Mouse (Mus musculus) limb, embryonic 12.5 days (tissue): ENCODE results near the gene Rab25. TPM values are rescaled to one million over a fixed set of nuclear protein-coding genes. Genes with fewer than 3 reads are reported as not detected.

Experiments
- ATAC-seq: fragments of 200-750 bp; cut with Nextera tagmentation; 2 replicates; pipeline ENCODE4 v1.8.0; 2017; ENCODE audit warnings: low read depth, moderate TSS enrichment; ENCODE audit not compliant: insufficient number of reproducible peaks, insufficient read depth, low FRiP score, low TSS enrichment
- H3K27ac ChIP-seq: fragments of 300-500 bp; sonication (generic); 2 replicates; pipeline ENCODE4 v1.5.1; 2016; ENCODE audit warnings: mild to moderate bottlenecking, moderate library complexity
- H3K27me3 ChIP-seq: fragments of 300-500 bp; sonication (generic); 2 replicates; pipeline ENCODE4 v1.6.1; 2016; ENCODE audit warnings: mild to moderate bottlenecking, moderate library complexity
- H3K36me3 ChIP-seq: fragments of 300-500 bp; sonication (generic); 2 replicates; pipeline ENCODE4 v1.6.1; 2016; ENCODE audit warnings: mild to moderate bottlenecking, moderate library complexity
- H3K4me1 ChIP-seq: fragments of 300-500 bp; sonication (generic); replicated peaks from 2 replicates; pipeline ENCODE4 v1.6.1; 2016
- H3K4me2 ChIP-seq: fragments of 300-500 bp; sonication (generic); 2 replicates; pipeline ENCODE4 v1.6.1; 2016; ENCODE audit warnings: mild to moderate bottlenecking, moderate library complexity
- H3K4me3 ChIP-seq: fragments of 300-500 bp; sonication (generic); replicated peaks from 2 replicates; pipeline ENCODE4 v1.5.1; 2016; ENCODE audit warnings: mild to moderate bottlenecking
- H3K9ac ChIP-seq: fragments of 300-500 bp; sonication (generic); replicated peaks from 2 replicates; pipeline ENCODE4 v1.6.1; 2016; ENCODE audit warnings: mild to moderate bottlenecking, moderate library complexity
- H3K9me3 ChIP-seq: fragments of 300-500 bp; sonication (generic); 2 replicates; pipeline ENCODE4 v1.6.1; 2016; ENCODE audit warnings: mild to moderate bottlenecking, moderate library complexity
- WGBS: fragments of 180-500 bp; shearing (Covaris S2); methylation state at CpG from one replicate; pipeline ENCODE4 v1.1.7; 2016; 5-methylcytosine and 5-hydroxymethylcytosine counted together
- microRNA counts: library from miRNA; unstranded; fragments of <30 nt; microRNA quantifications from one replicate; lab custom pipeline; 2017
- microRNA-seq: library from miRNA; unstranded; fragments of <30 nt; microRNA quantifications from one replicate; pipeline ENCODE4, GENCODE M21; 2017
- polyA plus RNA-seq: library from polyadenylated mRNA; unstranded; fragments of >200 nt; fragmentation: Nextera tagmentation; extraction: Ambion mirVana; gene quantifications from 2 replicates; pipeline ENCODE4 v1.2.1, GENCODE M21; 2016

Gene Rab25
- polyA plus RNA-seq, 1 experiment from 2014 or later, result 2.6 TPM

DNA sequence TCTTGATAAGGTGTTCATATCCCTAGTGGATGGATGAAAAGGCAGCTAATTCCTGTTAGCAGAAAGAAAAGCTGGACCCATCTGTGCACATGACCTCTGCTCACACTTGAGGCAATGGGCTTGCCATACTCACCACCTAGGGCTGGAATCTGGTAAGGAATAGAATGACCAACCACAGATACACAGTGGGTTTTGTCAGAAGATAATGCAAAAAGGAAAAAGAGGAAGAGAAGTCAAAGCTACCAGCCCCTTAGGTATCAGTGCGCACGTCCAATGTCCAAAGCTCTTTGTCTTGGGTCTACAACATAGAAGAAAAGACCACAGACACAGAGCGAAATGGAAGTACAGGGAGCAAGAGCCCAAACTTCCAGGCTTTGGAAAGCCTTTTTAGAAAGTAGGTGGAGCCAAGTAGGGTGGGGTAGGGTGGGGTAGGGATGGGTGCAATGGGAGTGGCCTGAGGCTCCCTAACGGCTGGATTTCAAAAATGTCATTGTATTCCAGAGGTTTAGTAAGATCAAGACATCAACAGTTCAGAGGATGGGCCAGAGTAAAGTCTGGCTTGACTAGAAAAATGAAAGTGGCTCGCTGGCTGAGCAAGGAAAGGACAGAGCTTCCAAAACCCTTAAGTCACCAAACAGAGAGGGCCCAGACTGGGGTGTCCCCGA lies 46.6 kb downstream of the Rab25 start:
- WGBS, result 58% methylated on average over 6 of the region's 6 CpGs
- no peak for ATAC-seq
- no peaks in the 10 kb centered on the region for H3K9me3 ChIP-seq
- 0 out of 2 replicates have a peak overlapping the region, but pooled peaks have one; percentile 12 for H3K9ac ChIP-seq
- peak overlapping the region; percentile 68 for H3K4me3 ChIP-seq
- H3K27me3 ChIP-seq, result peaks cover 17% of the 10 kb centered on the region
- H3K4me1 ChIP-seq, result peaks cover 47% of the 10 kb centered on the region
- H3K36me3 ChIP-seq, result no peaks in the 10 kb centered on the region
- H3K4me2 ChIP-seq, result peak overlapping the region; percentile 100
- H3K27ac ChIP-seq, result 0 out of 2 replicates have a peak overlapping the region, but pooled peaks have one; percentile 0

DNA sequence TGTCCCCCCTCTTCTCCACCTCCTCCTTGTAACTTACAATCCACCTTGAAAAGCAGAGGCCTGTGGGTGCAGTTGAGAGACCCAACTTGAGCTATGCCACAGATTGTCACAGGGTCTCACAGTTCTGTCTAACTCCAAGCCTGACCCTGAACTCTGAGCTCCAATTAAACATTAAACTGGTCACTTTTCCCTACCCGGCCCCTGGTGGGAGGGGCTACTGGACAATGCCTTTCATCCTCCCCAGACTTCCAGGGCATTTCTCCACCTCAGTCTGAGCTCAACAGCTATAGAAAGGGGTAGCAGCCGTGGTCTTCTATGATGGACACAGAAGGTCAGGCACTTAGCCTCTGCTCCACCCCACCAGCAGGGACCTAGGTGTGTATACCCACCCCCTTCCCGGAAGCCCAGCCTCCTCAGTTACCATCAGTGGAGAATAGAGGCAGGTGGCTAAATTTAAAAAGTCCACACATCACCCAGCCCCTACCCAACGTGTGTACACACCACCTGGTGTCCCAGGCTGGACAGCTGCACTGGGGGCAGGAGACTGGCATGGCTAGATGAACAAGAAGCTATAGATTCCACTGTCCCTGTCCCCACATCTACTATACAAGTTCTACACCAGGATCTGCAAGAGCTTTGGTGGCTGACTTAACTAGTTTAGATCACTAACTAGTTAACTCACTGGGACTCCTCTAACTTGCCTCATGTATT lies 47.3 kb downstream of the Rab25 start:
- WGBS, result 55% methylated on average over 4 of the region's 4 CpGs
- ATAC-seq, result no peak
- Histone ChIP-seq H3K9ac (no peak overlapping the region), H3K27ac (no peak overlapping the region), H3K4me1 (peaks cover 43% of the 10 kb centered on the region), H3K4me3 (0 out of 2 replicates have a peak overlapping the region, but pooled peaks have one; percentile 68), H3K36me3 (no peaks in the 10 kb centered on the region), H3K9me3 (no peaks in the 10 kb centered on the region), H3K4me2 (peak overlapping the region; percentile 100), H3K27me3 (peaks cover 17% of the 10 kb centered on the region)

DNA sequence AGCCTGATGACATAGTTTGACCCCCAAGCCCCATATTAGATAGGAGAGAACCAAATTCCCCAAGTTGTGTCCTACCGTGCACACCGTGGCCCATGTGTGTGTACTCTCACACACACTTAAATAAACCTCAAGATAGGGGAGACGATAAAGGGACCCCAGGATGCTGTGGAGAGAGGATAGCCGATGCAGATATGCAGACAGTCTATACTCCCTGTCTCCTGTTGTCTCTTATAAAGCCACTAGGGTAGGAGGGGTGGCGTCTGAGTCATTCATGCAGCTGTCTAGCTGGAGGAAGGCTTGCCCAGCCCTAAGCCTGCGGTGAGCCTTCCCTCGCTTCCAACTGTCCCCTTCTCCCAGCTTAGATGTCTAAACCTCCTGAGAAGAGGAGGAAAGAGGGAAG lies 48.0 kb downstream of the Rab25 start:
- no peak overlapping the region for H3K27ac ChIP-seq
- no peak overlapping the region for H3K4me3 ChIP-seq
- 82% methylated on average over 7 of the region's 7 CpGs for WGBS
- H3K9ac ChIP-seq, result no peak overlapping the region
- H3K4me2 ChIP-seq, result no peak overlapping the region
- peaks cover 40% of the 10 kb centered on the region for H3K4me1 ChIP-seq
- H3K27me3 ChIP-seq, result peaks cover 17% of the 10 kb centered on the region
- H3K36me3 ChIP-seq, result no peaks in the 10 kb centered on the region
- H3K9me3 ChIP-seq, result no peaks in the 10 kb centered on the region
- ATAC-seq, result no peak

DNA sequence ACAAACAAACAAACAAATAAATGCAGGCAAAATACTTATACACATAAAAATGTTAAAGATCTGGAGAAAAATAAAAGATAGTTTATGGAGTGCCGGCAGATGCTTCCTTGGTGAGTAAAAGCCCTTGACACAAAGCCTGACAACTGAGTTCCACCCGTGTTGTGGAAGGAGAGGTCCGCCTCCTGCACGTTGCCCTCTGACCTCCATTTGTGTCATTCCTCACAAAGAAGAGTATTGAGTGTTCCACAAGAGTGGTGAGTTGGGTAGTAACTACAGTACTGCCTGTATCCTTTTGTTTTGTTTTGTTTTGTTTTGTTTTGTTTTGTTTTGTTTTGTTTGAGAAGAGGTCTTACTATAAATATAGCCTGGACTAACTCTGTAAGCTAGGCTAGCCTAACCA lies 48.5 kb downstream of the Rab25 start:
- no peak for ATAC-seq
- Histone ChIP-seq H3K9me3 (no peaks in the 10 kb centered on the region), H3K27me3 (peaks cover 17% of the 10 kb centered on the region), H3K4me1 (peaks cover 40% of the 10 kb centered on the region), H3K36me3 (no peaks in the 10 kb centered on the region), H3K4me2 (no peak overlapping the region), H3K9ac (no peak overlapping the region), H3K4me3 (no peak overlapping the region), H3K27ac (no peak overlapping the region)
- 83% methylated on average over 4 of the region's 4 CpGs for WGBS

DNA sequence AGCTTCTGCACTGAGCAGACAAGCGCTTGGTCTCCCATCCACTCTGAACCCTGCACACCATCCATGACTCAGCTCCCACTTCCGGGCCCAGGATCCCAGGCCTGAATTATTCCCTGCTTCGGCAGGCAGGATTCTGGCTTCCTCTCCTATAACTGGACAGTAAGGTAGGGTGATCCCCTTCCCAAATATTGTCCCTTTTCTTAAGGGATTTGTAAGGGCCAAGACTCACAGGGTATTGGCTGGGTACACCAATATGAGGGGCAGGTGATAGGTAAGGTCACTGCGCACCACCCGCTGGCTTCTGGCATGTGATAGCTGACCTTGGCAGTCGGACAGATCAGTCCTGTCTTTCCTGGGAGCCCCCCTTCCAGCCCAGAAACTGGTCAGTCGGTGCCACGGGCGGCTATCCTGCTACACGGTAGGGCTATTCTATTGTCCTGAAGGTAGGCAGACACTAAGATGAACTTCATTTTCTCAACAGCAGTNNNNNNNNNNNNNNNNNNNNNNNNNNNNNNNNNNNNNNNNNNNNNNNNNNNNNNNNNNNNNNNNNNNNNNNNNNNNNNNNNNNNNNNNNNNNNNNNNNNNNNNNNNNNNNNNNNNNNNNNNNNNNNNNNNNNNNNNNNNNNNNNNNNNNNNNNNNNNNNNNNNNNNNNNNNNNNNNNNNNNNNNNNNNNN lies 52.2 kb downstream of the Rab25 start:
- no peak overlapping the region for H3K4me3 ChIP-seq
- no peak overlapping the region for H3K4me2 ChIP-seq
- H3K36me3 ChIP-seq, result no peaks in the 10 kb centered on the region
- H3K4me1 ChIP-seq, result peaks cover 31% of the 10 kb centered on the region
- no peak for ATAC-seq
- WGBS, result 87% methylated on average over 10 of the region's 10 CpGs
- no peak overlapping the region for H3K27ac ChIP-seq
- H3K9ac ChIP-seq, result no peak overlapping the region
- H3K27me3 ChIP-seq, result peaks cover 3% of the 10 kb centered on the region
- H3K9me3 ChIP-seq, result no peaks in the 10 kb centered on the region

DNA sequence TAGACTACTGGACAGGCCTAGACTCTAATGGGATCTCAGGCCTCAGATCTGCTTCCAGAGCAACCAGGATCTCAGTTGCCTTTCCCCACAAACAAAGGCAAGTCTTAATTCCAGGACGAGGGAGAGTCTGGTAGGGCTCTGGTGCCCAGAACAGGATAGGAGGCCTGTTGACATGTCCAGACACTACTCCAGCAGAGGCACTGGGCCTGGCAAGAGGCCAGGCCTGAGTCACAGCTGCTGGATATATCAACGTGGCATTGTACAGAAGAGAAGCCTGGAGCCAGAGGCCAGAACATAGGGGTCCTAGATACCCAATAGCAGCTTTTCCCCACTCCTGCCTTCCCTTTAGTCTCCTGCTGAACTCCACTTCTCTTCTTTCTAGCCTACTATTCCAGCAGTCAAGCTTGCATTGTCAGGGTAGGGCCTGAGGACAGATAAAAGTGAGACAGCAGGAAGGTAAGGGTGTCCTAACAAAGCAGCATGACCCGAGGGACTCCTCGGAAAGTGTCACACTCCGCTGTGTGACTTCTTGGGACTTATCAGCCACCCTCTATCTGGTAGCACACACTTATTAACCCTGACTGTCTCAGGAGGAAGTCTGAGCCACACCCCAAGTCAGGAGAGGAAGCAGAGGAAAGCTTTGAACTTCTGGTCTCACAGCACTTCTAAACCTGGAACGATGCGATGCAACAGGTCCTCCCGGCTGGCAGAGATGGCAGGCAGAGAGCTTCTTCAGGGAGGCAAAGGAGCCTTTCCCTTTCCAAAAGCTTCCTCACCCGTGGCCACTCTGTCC lies 53.1 kb downstream of the Rab25 start:
- 63% methylated on average over 9 of the region's 9 CpGs for WGBS
- Histone ChIP-seq H3K27ac (peak overlapping the region; percentile 46; the same call in 1 of the 2 replicates), H3K4me2 (no peak overlapping the region), H3K4me3 (no peak overlapping the region), H3K36me3 (no peaks in the 10 kb centered on the region), H3K4me1 (peaks cover 38% of the 10 kb centered on the region), H3K9ac (no peak overlapping the region; the same call in 1 of the 2 replicates), H3K27me3 (no peaks in the 10 kb centered on the region), H3K9me3 (no peaks in the 10 kb centered on the region)
- ATAC-seq, result no peak

DNA sequence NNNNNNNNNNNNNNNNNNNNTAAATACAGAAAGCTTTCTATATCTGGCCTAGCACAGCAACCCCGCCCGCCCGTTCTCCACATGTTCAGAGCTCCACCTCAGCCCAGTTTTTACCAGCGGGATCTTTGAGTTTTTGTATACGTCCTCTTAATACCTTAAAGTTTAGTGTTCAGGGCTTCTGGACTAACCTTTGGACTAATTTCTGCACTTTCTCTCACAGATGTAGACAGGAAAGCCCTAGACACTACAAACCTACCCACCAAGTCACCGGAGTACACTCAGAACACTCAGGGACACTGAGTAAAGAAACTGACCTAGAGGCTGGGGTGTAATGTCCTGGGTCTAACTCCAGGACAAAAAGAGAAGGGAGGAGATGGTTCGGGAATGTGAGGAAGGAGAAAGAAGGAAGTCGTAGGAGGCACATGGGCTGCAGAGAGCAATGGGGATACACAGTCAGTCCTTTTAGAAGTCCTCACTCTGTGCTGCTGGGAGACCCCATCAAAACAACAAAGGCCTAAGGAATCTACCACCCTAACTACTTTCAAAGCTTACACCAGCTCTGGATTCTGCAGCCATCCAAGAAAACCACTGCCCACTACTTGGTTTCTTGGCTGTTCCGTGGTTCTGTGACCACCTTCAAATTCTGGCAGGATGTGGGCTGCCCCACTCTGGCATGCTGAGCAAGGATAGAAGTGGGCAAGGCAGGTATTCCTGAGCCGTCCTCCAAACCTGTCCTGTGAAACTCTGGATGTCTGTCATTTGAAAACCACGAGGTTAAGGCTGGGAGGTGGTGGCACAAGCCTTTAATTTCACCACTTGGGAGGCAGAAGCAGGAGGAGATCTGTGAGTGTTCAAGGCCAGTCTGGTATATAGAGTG lies 54.2 kb downstream of the Rab25 start:
- Histone ChIP-seq H3K27me3 (no peaks in the 10 kb centered on the region), H3K9ac (no peak overlapping the region), H3K4me1 (peaks cover 45% of the 10 kb centered on the region), H3K9me3 (no peaks in the 10 kb centered on the region), H3K27ac (peak overlapping the region; percentile 81), H3K4me3 (no peak overlapping the region), H3K4me2 (peak overlapping the region; percentile 76; the same call in 1 of the 2 replicates), H3K36me3 (no peaks in the 10 kb centered on the region)
- WGBS, result 79% methylated on average over 11 of the region's 11 CpGs
- no peak for ATAC-seq

MicroRNA genes within 50 kb of the gene (microRNA counts, 519-probe panel; counts per million panel counts)
- not detected for microRNA mmu-miR-1905 (lab: Ali Mortazavi, UCI)

Small RNA genes within 50 kb of the gene (microRNA-seq; reads per million reads assigned to microRNA genes)
- gene Mir1905, result not detected

Other genes with a start within 250 kb of the Rab25 start
- 143 and 164 TPM in 2 replicates for gene Glmp, start 223.3 kb downstream of the Rab25 start, polyA plus RNA-seq
- 2.6 and 2.9 TPM in 2 replicates for gene Tmem79, start 212.2 kb downstream of the Rab25 start, polyA plus RNA-seq
- gene Smg5, start 212.0 kb downstream of the Rab25 start, polyA plus RNA-seq, result 69.2 and 74.4 TPM in 2 replicates
- gene Paqr6, start 183.7 kb downstream of the Rab25 start, polyA plus RNA-seq, result 2.8 and 3.2 TPM in 2 replicates
- gene Bglap3, start 175.6 kb downstream of the Rab25 start, polyA plus RNA-seq, result 0.10 and 0.29 TPM in 2 replicates
- gene Bglap2, start 169.6 kb downstream of the Rab25 start, polyA plus RNA-seq, result not detected in 2 replicates
- gene Bglap, start 163.8 kb downstream of the Rab25 start, polyA plus RNA-seq, result not detected in 2 replicates
- 149 and 151 TPM in 2 replicates for gene Pmf1, start 138.0 kb downstream of the Rab25 start, polyA plus RNA-seq
- gene Slc25a44, start 123.2 kb downstream of the Rab25 start, polyA plus RNA-seq, result 13.7 and 16.2 TPM in 2 replicates
- gene Sema4a, start 87.1 kb downstream of the Rab25 start, polyA plus RNA-seq, result 8.0 and 8.3 TPM in 2 replicates
- 51.8 and 56.4 TPM in 2 replicates for gene Lmna, start 38.3 kb downstream of the Rab25 start, polyA plus RNA-seq
- gene Mex3a, start 15.9 kb downstream of the Rab25 start, polyA plus RNA-seq, result 37.4 and 38.0 TPM in 2 replicates
- 134 and 139 TPM in 2 replicates for gene Lamtor2, start 4.8 kb upstream of the Rab25 start, polyA plus RNA-seq
- gene Ubqln4, start 5.5 kb upstream of the Rab25 start, polyA plus RNA-seq, result 62.6 and 67.0 TPM in 2 replicates
- 184 and 190 TPM in 2 replicates for gene Ssr2, start 27.6 kb upstream of the Rab25 start, polyA plus RNA-seq
- gene Arhgef2, start 57.7 kb upstream of the Rab25 start, polyA plus RNA-seq, result 122 and 123 TPM in 2 replicates
- not detected in 2 replicates for gene Rxfp4, start 104.8 kb upstream of the Rab25 start, polyA plus RNA-seq
- 127 and 128 TPM in 2 replicates for gene Khdc4, start 137.5 kb upstream of the Rab25 start, polyA plus RNA-seq
- gene Rit1, start 168.5 kb upstream of the Rab25 start, polyA plus RNA-seq, result 39.7 and 41.2 TPM in 2 replicates
- gene Syt11, start 226.9 kb upstream of the Rab25 start, polyA plus RNA-seq, result 32.0 and 36.8 TPM in 2 replicates